Mouse (Mus musculus) splenic B cell, adult 2 months (primary cell): ENCODE measurements around the gene Maneal.
A peak's percentile ranks its signal among the peaks of the same experiment; 100 is the strongest.

Experiments used
- DNase-seq: peaks from one replicate; pipeline ENCODE4 v3.0.0-alpha.2; 2011; ENCODE audit warnings: low read depth, low spot score
- H3K27me3 ChIP-seq: 2 replicates; pipeline ENCODE4 v1.6.1; 2012; ENCODE audit warnings: mild to moderate bottlenecking, low read length, moderate library complexity, mixed read lengths; ENCODE audit not compliant: control insufficient read depth, poor library complexity, insufficient read depth, severe bottlenecking
- H3K36me3 ChIP-seq: 2 replicates; pipeline ENCODE4 v1.6.1; 2012; ENCODE audit warnings: mild to moderate bottlenecking, low read length, moderate library complexity, mixed read lengths; ENCODE audit not compliant: control insufficient read depth, poor library complexity, insufficient read depth, severe bottlenecking

The Maneal gene

GRCm38 (mm10) chr4:124861283-124862188 lies at the start of gene Maneal:
Gene Maneal (minus strand): TSS chr4:124862171.
- no peak for DNase-seq
- Histone ChIP-seq H3K27me3 (peaks cover 3% of the 10 kb centered on the region), H3K36me3 (no peaks in the 10 kb centered on the region)

- H3K27me3 ChIP-seq = no peaks in the 10 kb centered on the region
- no peak for DNase-seq
- no peaks in the 10 kb centered on the region for H3K36me3 ChIP-seq
Observed at GRCm38 (mm10) chr4:124905971-124906822, 44.2 kb upstream of the Maneal start.

- no peaks in the 10 kb centered on the region for H3K27me3 ChIP-seq
- peak; percentile 25 for DNase-seq
- no peaks in the 10 kb centered on the region for H3K36me3 ChIP-seq
Observed at GRCm38 (mm10) chr4:124905417-124905816, 43.4 kb upstream of the Maneal start.

GRCm38 (mm10) chr4:124899906-124900305 lies 37.9 kb upstream of the Maneal start:
- no peak for DNase-seq
- Histone ChIP-seq H3K36me3 (no peaks in the 10 kb centered on the region), H3K27me3 (no peaks in the 10 kb centered on the region; the same call in 1 of the 2 replicates)

GRCm38 (mm10) chr4:124898428-124898827 lies 36.5 kb upstream of the Maneal start:
- H3K27me3 ChIP-seq = no peaks in the 10 kb centered on the region; the same call in 1 of the 2 replicates
- no peak for DNase-seq
- no peaks in the 10 kb centered on the region for H3K36me3 ChIP-seq

- DNase-seq = no peak
- no peaks in the 10 kb centered on the region for H3K36me3 ChIP-seq
Observed at GRCm38 (mm10) chr4:124894508-124895428, 32.8 kb upstream of the Maneal start.

GRCm38 (mm10) chr4:124893769-124894168 lies 31.8 kb upstream of the Maneal start:
- no peak for DNase-seq
- Histone ChIP-seq H3K27me3 (no peaks in the 10 kb centered on the region; the same call in 1 of the 2 replicates), H3K36me3 (no peaks in the 10 kb centered on the region)

More at GRCm38 (mm10) chr4:124894508-124895428, 32.8 kb upstream of the Maneal start:
- H3K27me3 ChIP-seq = no peaks in the 10 kb centered on the region; the same call in 1 of the 2 replicates

GRCm38 (mm10) chr4:124890831-124891230 lies 28.9 kb upstream of the Maneal start:
- Histone ChIP-seq H3K27me3 (no peaks in the 10 kb centered on the region; the same call in 1 of the 2 replicates), H3K36me3 (no peaks in the 10 kb centered on the region)
- DNase-seq = no peak

GRCm38 (mm10) chr4:124889935-124890334 lies 28.0 kb upstream of the Maneal start:
- Histone ChIP-seq H3K27me3 (no peaks in the 10 kb centered on the region), H3K36me3 (no peaks in the 10 kb centered on the region)
- DNase-seq = no peak

- Histone ChIP-seq H3K36me3 (no peaks in the 10 kb centered on the region), H3K27me3 (no peaks in the 10 kb centered on the region)
- DNase-seq = no peak
Observed at GRCm38 (mm10) chr4:124888702-124889101, 26.7 kb upstream of the Maneal start.

GRCm38 (mm10) chr4:124882151-124882729 lies 20.3 kb upstream of the Maneal start:
- no peak for DNase-seq
- no peaks in the 10 kb centered on the region; the same call in 1 of the 2 replicates for H3K27me3 ChIP-seq
- no peaks in the 10 kb centered on the region for H3K36me3 ChIP-seq

- no peaks in the 10 kb centered on the region for H3K36me3 ChIP-seq
- H3K27me3 ChIP-seq = no peaks in the 10 kb centered on the region; the same call in 1 of the 2 replicates
- no peak for DNase-seq
Observed at GRCm38 (mm10) chr4:124881341-124881908, 19.5 kb upstream of the Maneal start.

- DNase-seq = no peak
- H3K27me3 ChIP-seq = no peaks in the 10 kb centered on the region; the same call in 1 of the 2 replicates
Observed at GRCm38 (mm10) chr4:124880599-124880998, 18.6 kb upstream of the Maneal start, which contains the start of gene Epha10. Gene Epha10 (plus strand): TSS chr4:124880899.

More at GRCm38 (mm10) chr4:124880599-124880998, 18.6 kb upstream of the Maneal start, which contains the start of gene Epha10:
- no peaks in the 10 kb centered on the region for H3K36me3 ChIP-seq
